Mouse (Mus musculus): ENCODE results near the gene Socs4.
"Not testable (repeated sequence)": the region's sequence is repeated elsewhere in the genome, so short reads cannot be mapped to it uniquely, and the experiment has no call there.

The Socs4 gene

GRCm38 (mm10) chr14:47291772-47292171, 15.0 kb downstream of the Socs4 start:
- no peak for DNase-seq

DNA sequence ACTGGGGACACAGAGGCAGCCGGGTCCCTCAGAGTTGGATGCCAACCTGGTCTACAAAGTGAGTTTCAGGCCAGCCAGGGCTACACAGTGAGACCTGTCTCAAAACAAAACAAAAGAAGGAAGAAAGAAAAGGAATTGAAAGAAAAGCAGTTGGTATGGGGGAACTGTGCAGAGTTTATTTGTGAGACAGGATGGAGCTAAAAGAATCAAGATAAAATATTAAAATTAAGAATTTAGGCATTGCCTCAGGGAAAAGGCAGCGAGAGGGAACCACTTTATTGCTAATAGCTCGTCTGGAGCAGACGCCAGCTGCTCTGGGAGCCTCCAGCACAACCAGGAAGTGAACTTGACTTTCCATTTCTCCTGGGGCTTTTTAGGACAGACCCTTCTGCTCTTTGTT, 17.4 kb downstream of the Socs4 start:
- no peak for DNase-seq

- no peak for DNase-seq
These were observed 19.5 kb downstream of the Socs4 start for GRCm38 (mm10) chr14:47296232-47296631.

- peak; percentile 92 for DNase-seq
These were observed 21.2 kb downstream of the Socs4 start, which contains the start of gene Mapk1ip1l for GRCm38 (mm10) chr14:47297785-47298407. TSS of gene Mapk1ip1l (plus strand) at chr14:47298266.

GRCm38 (mm10) chr14:47298408-47298792, 21.7 kb downstream of the Socs4 start:
- DNase-seq = no peak

GRCm38 (mm10) chr14:47298819-47299261, 22.1 kb downstream of the Socs4 start:
- peak; percentile 43 for DNase-seq

- no peak for DNase-seq
These were observed 26.4 kb downstream of the Socs4 start for GRCm38 (mm10) chr14:47302885-47303680.

DNA sequence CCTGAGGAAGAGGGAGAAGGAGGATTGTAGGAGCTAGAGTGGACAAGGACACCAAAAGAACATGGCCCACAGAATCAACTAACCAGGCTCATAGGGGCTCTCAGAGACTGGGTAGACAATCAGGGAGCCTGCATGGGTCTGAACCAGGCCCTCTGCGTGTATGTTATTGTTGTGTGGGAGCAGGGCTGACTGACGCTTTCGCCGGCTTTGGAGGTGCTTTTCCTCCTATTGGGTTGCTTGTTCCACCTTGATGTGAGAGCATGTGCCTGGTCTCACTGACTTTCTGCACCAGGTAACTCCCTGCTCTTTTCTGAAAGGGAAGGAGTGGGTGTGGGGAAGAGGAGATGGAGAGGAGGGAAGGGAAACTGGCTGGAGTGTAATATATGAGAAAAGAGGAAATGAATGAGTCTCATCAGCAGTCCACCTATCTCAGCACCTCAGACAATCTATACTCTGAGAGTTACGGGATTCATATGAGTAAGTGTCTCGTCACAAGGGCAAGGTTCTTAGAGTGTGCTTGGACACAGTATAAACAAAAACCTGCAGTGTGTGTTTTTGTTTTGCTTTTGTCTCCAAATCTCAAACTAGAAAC, 28.2 kb downstream of the Socs4 start:
- no peak for DNase-seq

DNA sequence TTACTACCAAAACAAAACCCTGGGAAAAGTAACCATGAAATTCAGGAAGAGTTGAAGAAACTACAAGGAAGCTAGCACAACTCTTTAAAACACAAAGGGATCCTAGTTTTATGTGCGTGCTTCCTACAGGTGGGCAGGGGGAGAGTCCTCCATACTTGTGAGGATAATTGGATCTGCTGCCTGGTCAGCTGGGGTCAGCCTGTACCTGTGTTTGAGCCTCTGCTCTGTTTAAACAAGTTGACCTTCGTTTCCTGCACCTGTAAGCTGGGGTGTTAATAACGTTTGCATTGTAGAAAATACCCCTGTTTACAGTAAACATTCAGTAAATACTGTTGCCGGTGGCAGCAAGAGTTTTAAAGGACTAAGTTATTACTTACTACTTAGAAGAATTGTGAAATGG, 29.2 kb downstream of the Socs4 start:
- DNase-seq = no peak

DNA sequence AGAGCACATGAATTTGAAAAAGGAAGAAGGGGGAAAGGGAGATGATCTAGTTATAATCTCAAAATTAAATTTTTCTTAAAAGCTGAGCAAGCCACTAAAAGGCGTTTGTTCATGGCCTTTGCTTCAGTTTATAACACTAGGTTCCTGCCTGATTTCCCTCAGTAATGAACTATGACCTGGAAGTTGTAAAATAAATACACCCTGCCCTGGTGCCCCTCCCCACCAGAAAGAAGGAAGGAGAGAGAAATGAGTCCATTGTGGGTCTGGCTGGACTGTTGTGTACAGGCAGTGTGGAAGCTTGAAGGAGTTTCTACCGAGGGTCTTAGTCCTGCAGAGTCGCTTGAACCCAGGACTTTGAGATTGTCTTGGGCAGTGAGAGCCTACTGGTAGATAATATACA, 30.9 kb downstream of the Socs4 start:
- DNase-seq = no peak

DNA sequence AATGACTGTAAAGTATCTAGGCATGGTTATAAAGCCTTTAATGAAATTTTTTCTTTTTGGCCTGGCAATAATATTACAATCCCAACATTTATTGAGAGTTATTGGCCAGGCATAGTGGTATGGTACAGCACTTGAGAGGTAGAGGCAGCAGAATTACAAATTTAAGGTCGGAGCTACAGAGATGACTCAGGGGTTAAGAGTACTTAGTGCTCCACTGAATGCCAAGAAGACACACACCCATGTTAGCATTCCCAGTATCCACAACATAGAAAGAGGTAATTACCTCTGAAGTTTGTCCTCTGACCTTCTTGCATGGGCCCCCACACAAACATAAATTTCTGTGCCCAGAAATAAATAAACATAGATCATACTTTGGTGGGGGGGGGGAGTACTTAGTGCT, 32.3 kb downstream of the Socs4 start:
- DNase-seq = no peak

DNA sequence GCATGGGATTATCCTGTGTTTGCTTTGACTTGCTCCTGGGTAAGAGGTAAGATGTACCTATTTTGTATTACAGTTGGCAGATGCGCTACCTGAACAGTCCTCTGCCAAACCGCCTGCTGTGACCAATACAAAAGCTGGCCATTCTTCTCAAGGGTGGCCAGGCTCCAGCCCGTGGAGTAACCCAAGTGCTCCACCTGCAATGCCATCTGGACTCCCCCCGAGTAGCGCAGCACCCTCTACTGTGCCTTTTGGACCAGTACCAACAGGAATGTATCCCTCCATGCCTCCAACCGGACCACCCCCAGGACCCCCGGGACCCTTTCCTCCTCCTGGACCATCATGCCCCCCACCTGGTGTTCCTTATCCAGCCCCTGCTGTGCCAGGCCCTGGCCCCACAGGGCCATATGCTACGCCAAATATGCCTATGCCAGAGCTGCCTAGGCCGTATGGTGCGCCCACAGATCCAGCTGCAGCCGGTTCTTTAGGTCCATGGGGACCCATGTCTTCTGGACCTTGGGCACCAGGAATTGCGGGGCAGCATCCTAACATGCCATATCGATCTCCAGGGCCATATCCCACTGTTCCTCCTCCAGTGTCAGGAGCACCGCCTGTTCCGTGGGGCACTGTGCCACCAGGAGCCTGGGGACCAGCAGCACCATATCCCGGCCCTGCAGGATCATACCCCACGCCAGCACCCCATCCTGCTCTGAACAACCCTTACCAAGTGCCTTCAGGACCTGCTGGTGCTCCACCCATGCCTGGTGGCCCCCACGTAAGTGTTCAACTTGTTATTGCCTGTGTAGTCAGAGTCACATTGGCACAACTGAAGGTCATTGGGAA, 33.8 kb downstream of the Socs4 start:
- no peak for DNase-seq

DNA sequence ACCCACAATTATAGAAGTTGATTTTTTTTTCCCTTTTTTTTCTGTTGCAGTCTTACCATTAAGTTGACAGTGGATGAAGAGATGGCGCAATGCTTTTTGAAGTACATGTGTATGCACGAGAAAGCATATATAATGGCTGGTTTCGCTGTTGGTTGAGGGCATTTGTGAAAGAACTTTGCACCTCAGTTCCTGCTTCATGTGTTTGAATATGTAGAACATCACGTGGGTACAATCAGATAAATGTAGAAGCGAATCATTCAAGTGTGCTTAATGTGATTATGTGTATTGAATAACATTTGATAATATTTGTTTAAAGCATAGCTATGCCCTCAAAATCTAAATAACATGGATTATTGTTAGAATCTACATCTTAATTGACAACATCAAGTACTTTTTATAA, 42.6 kb downstream of the Socs4 start:
- DNase-seq = no peak

DNA sequence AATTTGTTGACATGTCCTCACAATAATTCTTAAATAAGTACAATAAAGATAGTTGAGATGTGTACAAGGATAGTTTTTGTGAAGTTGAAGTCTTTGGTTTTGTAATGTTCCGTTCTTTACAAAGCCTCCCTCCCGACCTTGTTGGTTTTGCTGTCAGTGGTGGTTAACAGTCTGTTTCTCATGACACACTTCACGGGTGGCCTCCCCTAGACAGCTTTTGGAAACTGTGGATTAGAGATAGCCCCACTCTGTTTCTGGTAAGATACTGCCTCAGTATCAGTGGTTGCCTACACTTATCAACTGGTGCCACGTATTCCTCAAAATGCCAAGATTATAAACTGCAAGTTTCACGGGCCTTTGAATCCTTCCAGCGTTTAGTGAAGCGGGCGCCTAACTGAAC, 44.9 kb downstream of the Socs4 start:
- not testable (repeated sequence) for DNase-seq

- DNase-seq = no peak
These were observed 49.4 kb downstream of the Socs4 start for GRCm38 (mm10) chr14:47325965-47326761.

GRCm38 (mm10) chr14:47327347-47327746, 50.6 kb downstream of the Socs4 start:
- DNase-seq = peak; percentile 44

GRCm38 (mm10) chr14:47331920-47332319, 55.2 kb downstream of the Socs4 start:
- no peak for DNase-seq

DNA sequence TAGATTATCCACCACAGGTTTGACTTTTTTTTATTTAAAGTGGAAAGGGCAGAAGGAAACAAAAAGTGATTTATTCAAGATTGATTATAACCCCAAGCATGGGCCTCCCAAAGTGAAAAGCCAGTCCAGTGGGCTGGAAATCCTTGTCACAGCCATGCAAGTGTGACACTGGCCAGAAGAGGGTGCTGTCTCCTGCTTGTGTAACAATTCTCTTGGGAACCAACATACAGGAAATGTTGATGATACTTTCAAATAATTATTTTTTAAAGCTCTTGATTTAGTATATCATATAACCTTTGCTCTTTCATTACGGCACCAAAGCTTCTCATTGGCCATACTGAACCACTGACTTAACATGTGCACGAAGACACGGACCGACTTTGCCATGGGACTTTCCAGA, 58.1 kb downstream of the Socs4 start:
- DNase-seq = peak; percentile 83

DNA sequence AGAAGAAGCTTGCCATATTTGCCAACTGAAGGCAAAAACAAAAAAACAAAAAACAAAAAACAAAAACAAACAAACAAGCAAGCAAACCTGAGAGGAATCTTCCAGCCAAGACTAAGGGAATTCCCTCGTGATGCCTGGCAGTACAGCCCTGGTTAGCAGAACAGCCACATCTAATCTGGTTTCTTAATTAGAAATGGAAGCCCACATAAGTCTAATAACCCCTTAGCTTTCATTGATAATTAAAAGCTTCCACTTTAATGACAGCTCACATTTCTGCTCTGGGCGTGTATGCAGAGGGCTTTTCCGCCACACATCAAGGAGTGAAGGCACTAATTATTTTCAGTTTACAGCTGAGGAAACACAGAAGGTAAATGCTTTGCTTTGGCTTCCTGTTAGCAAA, 58.6 kb downstream of the Socs4 start:
- no peak for DNase-seq

DNA sequence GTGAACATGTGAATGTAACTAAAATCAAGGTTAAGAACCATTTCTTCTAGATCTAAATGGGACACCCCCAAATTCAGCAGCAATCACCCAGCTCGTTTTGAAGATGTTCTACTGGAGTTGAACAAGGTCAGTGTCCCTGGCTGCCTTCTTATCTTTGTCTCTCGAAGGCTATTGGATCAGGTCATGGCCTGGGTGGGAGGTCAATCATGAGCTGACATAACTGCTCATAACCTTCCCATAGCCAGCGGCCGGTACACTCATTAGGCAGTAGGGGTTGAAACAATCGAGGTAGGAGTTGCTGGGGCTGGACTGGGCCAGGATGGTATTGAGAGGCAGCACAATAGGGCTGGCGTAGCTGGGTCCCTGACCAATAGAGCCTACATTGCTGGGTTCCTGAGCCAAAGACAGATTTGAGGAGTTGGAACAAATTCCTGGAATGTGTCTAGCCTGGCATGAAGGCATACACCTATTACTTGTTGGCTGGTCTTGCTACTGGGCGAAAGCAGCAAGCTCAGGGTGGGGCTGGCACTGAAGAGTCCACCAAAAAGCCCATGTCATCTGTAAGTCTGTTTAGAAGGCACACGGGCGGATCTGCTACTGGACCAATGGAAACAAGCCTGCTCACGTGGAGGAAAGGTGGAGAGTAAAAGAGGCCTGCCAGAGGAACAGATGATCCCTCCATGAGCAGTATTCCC, 63.6 kb downstream of the Socs4 start:
- no peak for DNase-seq

GRCm38 (mm10) chr14:47341811-47342291, 65.1 kb downstream of the Socs4 start:
- peak; percentile 39 for DNase-seq

Measured in lung, postnatal 36 days (tissue).